Mouse (Mus musculus) heart, embryonic 10.5 days (tissue): ENCODE measurements around the gene Gse1. TPM values are rescaled to one million over a fixed set of nuclear protein-coding genes. Genes with fewer than 3 reads are reported as not detected.
A peak's percentile ranks its signal among the peaks of the same experiment; 100 is the strongest.

Experiments used
- DNase-seq: peaks from one replicate; pipeline ENCODE4 v3.0.0-alpha.2; 2017; ENCODE audit warnings: low spot score
- H3K27ac ChIP-seq: fragments of 300-500 bp; sonication (generic); 2 replicates; pipeline ENCODE4 v1.5.1; 2016; ENCODE audit warnings: mild to moderate bottlenecking
- H3K27me3 ChIP-seq: fragments of 300-500 bp; sonication (generic); 2 replicates; pipeline ENCODE4 v1.6.1; 2016; ENCODE audit warnings: mild to moderate bottlenecking; ENCODE audit not compliant: poor library complexity, insufficient read depth, severe bottlenecking
- H3K36me3 ChIP-seq: fragments of 300-500 bp; sonication (generic); 2 replicates; pipeline ENCODE4 v1.6.1; 2016; ENCODE audit warnings: mild to moderate bottlenecking, moderate library complexity
- H3K4me1 ChIP-seq: fragments of 300-500 bp; sonication (generic); 2 replicates; pipeline ENCODE4 v1.6.1; 2016; ENCODE audit warnings: mild to moderate bottlenecking
- H3K4me3 ChIP-seq: fragments of 300-500 bp; sonication (generic); 2 replicates; pipeline ENCODE4 v1.5.1; 2016; ENCODE audit warnings: mild to moderate bottlenecking, moderate library complexity
- H3K9me3 ChIP-seq: fragments of 300-500 bp; sonication (generic); 2 replicates; pipeline ENCODE4 v1.6.1; 2016; ENCODE audit warnings: mild to moderate bottlenecking, moderate library complexity
- WGBS: fragments of 180-500 bp; shearing (Covaris S2); methylation state at CpG from one replicate; pipeline ENCODE4 v1.1.7; 2016; 5-methylcytosine and 5-hydroxymethylcytosine counted together
- polyA plus RNA-seq: library from polyadenylated mRNA; unstranded; fragments of >200 nt; fragmentation: Nextera tagmentation; extraction: Ambion mirVana; gene quantifications from 2 replicates; pipeline ENCODE4 v1.2.1, GENCODE M21; 2016

The Gse1 gene
- polyA plus RNA-seq, 1 experiment from 2014 or later: 13.7 TPM

DNA sequence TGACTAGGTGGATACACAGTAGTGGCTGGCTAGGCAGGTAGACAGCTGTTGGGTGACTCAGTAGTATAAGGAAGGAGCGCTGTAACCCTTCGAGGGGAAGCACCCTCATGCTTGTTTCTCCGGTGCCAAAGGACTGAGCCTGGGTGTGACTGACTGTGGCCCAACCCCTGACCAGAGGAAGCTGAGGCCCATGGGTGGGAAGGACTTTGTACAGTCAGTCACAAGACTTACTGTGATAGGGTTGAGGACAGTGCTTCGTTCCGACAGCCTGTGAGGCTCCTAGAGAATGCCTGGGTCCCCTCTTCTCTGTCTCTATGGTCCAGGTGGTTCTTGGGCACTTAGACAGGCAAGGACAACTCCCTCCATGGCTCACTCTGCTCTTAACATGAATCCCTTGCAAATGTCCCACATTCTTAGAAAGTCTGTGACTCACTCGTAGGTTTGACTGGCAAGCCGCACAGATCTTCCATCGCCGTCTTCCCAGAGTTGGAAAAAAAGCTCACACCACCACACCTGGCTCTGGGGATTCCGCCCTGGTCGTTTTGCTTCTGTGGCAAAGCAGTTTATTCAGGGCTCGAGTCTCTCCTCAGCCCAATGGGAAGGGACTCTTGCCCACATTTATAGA, 177.9 kb downstream of the Gse1 start:
- Histone ChIP-seq H3K36me3 (no peaks in the 10 kb centered on the region), H3K9me3 (no peaks in the 10 kb centered on the region), H3K4me3 (no peak overlapping the region), H3K27me3 (peaks cover 9% of the 10 kb centered on the region), H3K4me1 (peaks cover 73% of the 10 kb centered on the region), H3K27ac (no peak overlapping the region)
- 85% methylated on average over 12 of the region's 12 CpGs for WGBS
- DNase-seq: no peak

DNA sequence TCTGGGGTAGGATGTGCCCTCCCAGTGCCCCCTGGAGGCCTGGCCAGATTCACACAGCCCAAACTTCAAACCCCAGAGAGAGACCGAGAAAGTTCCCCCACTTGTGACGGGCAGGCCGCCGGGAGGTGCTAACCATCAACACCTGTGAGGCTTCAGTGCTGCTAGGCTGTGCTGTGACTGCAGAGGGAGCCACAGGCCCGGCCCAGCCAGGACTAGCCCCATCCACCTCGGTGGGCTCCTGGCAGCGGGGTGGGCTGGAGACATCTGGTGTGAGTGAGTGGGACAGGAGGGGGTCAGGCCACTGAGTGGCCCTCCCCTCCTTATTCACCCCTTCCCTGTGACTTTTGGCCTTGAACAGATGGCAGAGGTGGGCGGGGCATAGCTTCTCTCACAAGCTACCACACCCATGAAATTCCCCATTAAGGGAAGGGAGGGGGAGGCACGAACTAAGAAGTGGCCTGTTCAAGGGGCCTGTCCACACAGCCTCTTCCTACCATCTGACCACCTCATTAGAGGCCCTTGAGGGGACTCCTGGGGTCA, 179.5 kb downstream of the Gse1 start:
- WGBS: 9% methylated on average over 8 of the region's 9 CpGs
- peaks cover 18% of the 10 kb centered on the region for H3K27me3 ChIP-seq
- H3K36me3 ChIP-seq: no peaks in the 10 kb centered on the region
- H3K9me3 ChIP-seq: no peaks in the 10 kb centered on the region
- H3K4me3 ChIP-seq: no peak overlapping the region
- DNase-seq: peak; percentile 88
- peak overlapping the region; percentile 42 for H3K27ac ChIP-seq
- peaks cover 77% of the 10 kb centered on the region for H3K4me1 ChIP-seq

DNA sequence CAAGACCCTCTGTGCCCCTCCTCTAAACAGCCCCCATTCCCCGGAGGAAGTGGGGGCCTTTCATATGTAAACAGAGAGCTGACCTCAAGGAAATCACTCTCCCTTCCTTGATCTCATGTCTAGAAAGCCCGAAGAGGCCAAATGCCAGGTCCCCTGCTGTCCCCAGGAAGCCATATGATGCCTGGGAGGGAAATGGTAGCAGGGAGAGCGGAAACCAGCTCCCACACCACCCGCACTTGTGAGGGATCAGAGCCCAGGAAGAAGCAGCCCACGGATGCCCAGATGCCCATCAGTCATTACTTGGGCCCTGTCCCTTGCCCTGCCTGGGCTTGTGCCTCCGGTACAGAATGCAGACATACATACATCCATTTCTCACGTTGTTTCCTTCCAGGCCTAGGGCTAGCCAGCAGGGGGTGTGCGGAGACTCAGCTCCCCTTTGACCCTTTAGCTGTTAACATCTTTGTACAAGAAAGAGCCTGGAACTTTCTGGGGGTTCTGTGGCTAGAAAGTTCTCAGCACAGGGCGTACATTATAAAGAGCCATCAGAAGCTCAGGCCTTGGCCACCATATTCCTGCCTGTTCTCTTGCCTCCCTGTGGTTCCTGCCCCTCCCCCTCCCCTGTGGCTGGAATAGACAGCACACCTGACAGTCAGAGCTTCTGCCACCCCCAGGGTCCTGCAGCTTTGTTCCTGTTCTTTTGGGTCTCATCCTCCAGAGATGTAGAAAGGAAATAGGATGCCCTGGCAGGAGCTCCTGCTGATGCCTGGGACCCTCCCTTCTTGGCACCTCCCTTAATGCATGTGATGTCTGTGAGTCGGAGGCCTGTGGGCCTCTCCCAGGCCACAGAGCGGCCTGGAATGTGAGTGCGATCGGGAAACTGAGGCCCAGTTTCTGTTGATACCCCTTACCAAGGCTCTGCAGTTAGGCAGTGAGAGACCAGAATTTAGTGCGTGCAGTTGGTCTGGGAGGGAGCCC, 180.3 kb downstream of the Gse1 start:
- WGBS: 38% methylated on average over 14 of the region's 14 CpGs
- no peak overlapping the region for H3K4me3 ChIP-seq
- peaks cover 19% of the 10 kb centered on the region for H3K27me3 ChIP-seq
- H3K4me1 ChIP-seq: peaks cover 77% of the 10 kb centered on the region
- H3K9me3 ChIP-seq: no peaks in the 10 kb centered on the region
- no peaks in the 10 kb centered on the region for H3K36me3 ChIP-seq
- peak overlapping the region; percentile 73 for H3K27ac ChIP-seq
- DNase-seq: no peak

DNA sequence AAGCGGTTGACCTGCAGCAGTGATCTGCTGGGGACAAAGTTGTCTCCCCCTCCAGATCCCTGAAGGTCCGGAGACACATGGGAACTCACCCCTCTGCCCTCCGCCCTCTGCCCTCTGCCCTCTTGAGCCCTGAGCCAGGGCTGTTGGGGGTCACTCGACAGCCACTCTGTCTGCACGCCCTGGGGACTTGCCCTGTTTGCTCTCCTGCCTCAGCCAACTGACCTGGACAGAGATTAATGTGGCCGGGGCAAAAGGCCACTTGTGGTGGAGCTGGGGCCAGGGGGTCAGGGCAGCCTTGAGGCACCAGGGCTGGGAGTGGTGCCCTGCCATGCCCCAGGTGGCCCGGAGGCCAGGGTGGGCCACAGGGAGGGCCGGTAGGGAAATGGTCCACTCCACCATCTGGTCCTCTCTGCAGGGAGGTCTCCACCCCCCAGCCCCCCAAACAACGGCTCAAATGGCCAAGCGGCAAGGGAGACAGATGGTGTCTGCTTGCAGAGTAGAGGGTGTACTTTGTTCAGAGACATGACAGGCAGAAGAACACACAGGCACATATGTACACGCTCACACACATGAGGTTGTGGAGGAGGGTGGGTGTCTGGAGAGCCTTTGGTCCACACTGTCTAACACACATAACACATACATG, 181.2 kb downstream of the Gse1 start:
- Histone ChIP-seq H3K27ac (peak overlapping the region; percentile 73), H3K4me3 (no peak overlapping the region), H3K27me3 (peaks cover 24% of the 10 kb centered on the region), H3K4me1 (peaks cover 74% of the 10 kb centered on the region), H3K9me3 (no peaks in the 10 kb centered on the region), H3K36me3 (no peaks in the 10 kb centered on the region)
- WGBS: 42% methylated on average over 11 of the region's 11 CpGs
- DNase-seq: no peak

DNA sequence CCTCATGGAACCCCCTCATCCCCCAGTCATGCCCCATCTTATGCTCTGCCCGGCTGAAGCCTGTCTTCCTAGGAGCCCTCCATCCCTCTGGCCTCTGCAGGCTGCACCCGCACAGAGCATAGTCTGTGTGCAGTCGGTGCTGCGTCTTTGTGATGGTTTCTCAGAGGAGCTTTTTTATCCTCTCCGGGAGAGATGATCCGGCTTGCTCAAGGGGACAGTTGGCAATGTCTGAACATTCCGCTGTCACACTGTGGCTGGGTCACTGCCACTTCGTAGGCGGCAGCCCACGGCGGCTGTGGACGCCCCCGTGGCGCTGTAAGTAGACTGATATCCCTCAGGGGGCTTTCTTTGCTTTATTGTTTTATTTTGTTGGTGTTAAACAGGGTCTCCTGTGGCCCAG, 182.8 kb downstream of the Gse1 start:
- no peak overlapping the region for H3K4me3 ChIP-seq
- peaks cover 85% of the 10 kb centered on the region for H3K4me1 ChIP-seq
- peaks cover 28% of the 10 kb centered on the region for H3K27me3 ChIP-seq
- no peaks in the 10 kb centered on the region for H3K36me3 ChIP-seq
- DNase-seq: no peak
- H3K27ac ChIP-seq: no peak overlapping the region
- WGBS: 84% methylated on average over 14 of the region's 14 CpGs
- no peaks in the 10 kb centered on the region for H3K9me3 ChIP-seq

DNA sequence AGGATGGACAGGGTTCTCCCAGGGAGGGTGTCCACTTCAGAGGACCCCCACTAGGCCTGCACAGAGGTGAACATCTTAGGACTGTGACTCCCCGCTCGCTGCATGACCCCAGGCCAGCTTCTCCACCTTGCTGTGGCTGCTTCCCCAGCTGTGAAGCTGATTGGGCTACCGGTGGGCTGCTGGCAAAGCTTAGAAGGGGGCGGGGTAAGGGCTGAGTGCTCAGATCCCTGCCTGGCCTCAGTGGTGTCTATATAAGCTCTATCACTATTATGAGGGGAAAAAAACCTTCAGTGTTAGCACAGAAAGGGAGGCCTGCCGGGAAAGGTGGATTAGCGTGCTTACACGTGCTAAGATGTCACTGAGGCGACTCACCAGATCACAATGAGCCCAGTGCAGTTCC, 183.6 kb downstream of the Gse1 start:
- 48% methylated on average over 8 of the region's 8 CpGs for WGBS

DNA sequence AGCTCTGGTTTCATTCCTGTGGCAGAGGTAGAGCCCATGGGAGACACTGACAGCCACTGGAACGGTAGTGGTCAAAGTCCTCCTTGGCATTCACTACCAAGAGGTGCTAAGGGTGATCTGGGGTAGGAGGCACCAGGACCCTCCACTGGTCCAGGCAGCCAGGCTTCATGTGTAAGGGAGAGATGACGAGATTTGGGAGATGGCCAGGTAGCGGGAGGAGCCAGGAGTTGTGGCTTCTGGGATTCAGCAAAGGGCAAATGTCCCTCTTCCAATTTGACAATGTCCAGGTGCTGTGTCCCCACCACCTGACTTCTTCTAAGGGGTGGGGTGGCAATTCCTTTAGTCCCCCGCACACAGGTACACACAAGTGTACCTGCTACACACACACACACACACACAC, 184.1 kb downstream of the Gse1 start:
- peaks cover 89% of the 10 kb centered on the region for H3K4me1 ChIP-seq
- DNase-seq: no peak

More for the DNA sequence above, 183.6 kb downstream of the Gse1 start:
- Histone ChIP-seq H3K9me3 (no peaks in the 10 kb centered on the region), H3K4me1 (peaks cover 89% of the 10 kb centered on the region), H3K27me3 (peaks cover 28% of the 10 kb centered on the region), H3K4me3 (no peak overlapping the region), H3K27ac (0 out of 2 replicates have a peak overlapping the region, but pooled peaks have one; percentile 18), H3K36me3 (no peaks in the 10 kb centered on the region)
- DNase-seq: no peak

DNA sequence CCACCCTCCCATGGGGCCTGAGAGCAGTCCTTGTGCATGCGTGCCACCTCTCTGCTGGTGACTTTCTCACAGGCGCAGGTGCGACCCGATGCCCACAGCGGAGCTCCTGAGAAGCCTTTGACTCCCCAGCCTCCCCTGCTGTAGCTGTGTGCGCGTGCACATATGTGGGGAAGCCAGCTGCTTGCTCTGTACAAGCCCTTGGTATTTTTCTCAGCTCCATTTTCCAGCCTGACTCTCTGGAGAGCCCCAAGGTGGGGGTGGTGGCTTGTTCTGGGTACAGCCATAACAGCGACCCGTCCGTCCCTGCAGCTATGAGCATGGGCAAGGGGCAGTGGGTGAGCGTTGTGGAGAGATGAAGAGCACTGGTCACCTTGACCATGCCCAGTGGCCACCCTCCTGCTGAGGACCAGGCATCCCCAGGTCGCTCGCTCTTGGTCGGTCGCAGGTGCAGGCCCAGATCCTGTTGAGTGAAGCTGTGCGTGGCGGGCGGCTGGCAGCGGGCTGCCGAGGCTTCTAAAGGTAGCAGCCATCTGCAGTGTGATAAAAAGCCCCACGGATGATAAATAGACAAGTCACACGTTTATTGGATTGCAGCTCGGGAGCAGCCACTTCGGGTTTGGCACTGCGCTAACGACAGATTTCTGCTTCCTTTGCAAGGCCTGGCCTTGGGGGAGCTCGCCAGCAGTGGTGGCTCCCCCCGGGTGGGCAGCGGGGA, 184.8 kb downstream of the Gse1 start:
- 77% methylated on average over 29 of the region's 29 CpGs for WGBS
- peaks cover 28% of the 10 kb centered on the region for H3K27me3 ChIP-seq
- H3K9me3 ChIP-seq: no peaks in the 10 kb centered on the region
- H3K27ac ChIP-seq: no peak overlapping the region
- H3K4me1 ChIP-seq: peaks cover 89% of the 10 kb centered on the region
- no peak overlapping the region for H3K4me3 ChIP-seq
- no peak for DNase-seq
- H3K36me3 ChIP-seq: no peaks in the 10 kb centered on the region

More for the DNA sequence above, 184.1 kb downstream of the Gse1 start:
- H3K27ac ChIP-seq: no peak overlapping the region
- WGBS: 81% methylated on average over 4 of the region's 4 CpGs
- H3K9me3 ChIP-seq: no peaks in the 10 kb centered on the region
- H3K36me3 ChIP-seq: no peaks in the 10 kb centered on the region
- peaks cover 28% of the 10 kb centered on the region for H3K27me3 ChIP-seq
- H3K4me3 ChIP-seq: no peak overlapping the region

DNA sequence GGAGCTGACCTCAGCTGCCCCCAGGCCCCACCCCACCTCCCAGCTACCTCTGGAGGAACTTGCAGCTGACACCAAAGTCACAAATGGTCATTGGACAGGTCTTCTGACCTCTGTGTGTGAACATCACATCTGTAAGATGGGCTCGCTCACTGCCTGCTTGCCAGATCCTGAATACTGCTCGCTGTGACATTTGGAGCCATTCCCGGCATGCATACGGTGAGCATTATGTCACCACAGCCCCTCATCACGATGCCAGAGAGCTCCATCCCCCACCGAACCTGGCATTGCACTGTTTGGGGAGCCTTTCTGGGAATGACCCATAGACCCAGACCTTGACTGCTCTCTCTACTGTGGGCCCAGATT, 185.4 kb downstream of the Gse1 start:
- Histone ChIP-seq H3K9me3 (no peaks in the 10 kb centered on the region), H3K27me3 (peaks cover 28% of the 10 kb centered on the region), H3K27ac (no peak overlapping the region; the same call in 1 of the 2 replicates), H3K4me1 (peaks cover 88% of the 10 kb centered on the region), H3K36me3 (no peaks in the 10 kb centered on the region), H3K4me3 (no peak overlapping the region)
- DNase-seq: no peak
- WGBS: 68% methylated on average over 6 of the region's 6 CpGs

DNA sequence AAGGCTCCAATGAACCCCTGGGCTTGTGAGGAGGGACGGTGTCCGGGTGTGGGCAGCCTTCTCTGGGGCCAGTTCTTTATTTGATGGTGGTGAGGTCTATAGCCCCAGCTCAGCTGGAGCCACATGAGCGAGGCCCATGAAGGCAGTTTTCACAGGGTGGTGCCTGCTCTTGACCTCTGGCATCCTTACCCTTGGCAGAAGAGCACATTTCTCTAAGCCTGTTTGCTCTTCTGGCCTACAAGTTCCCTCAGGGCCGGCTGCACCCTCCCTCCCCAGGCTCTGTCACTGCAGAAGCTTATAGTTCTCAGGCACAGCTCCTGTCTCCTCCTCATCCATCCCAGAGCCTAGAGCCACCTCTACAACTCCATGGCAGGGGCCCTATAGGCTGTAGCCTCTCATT, 186.0 kb downstream of the Gse1 start:
- peaks cover 88% of the 10 kb centered on the region for H3K4me1 ChIP-seq
- DNase-seq: no peak
- no peaks in the 10 kb centered on the region for H3K36me3 ChIP-seq
- no peaks in the 10 kb centered on the region for H3K9me3 ChIP-seq
- peak overlapping the region; percentile 62; the same call in 1 of the 2 replicates for H3K27ac ChIP-seq
- peaks cover 28% of the 10 kb centered on the region for H3K27me3 ChIP-seq
- H3K4me3 ChIP-seq: no peak overlapping the region
- 74% methylated on average over 4 of the region's 4 CpGs for WGBS

DNA sequence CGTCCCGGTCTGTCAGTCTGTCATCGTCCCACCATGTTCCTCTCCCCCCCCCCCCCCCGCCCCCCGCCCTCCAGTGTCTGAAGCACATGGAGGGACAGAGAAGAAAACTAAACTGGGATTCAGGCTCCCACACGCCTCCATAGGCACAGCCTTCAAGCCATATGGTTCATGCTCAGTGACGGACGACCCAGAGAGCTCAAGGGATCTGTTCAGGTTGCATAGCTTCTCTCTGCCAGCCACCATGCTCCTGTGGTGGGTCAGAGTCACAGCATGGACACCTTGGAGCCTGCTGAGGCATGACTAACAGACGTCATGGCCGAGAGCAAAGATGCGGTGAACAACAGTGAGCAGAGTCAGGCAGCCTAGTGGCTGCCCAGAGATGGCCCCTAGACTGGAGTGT, 187.2 kb downstream of the Gse1 start:
- Histone ChIP-seq H3K27ac (peak overlapping the region; percentile 90; the same call in 1 of the 2 replicates), H3K4me1 (peaks cover 89% of the 10 kb centered on the region), H3K36me3 (no peaks in the 10 kb centered on the region), H3K4me3 (no peak overlapping the region), H3K9me3 (no peaks in the 10 kb centered on the region), H3K27me3 (peaks cover 28% of the 10 kb centered on the region)
- DNase-seq: no peak
- 76% methylated on average over 10 of the region's 11 CpGs for WGBS

DNA sequence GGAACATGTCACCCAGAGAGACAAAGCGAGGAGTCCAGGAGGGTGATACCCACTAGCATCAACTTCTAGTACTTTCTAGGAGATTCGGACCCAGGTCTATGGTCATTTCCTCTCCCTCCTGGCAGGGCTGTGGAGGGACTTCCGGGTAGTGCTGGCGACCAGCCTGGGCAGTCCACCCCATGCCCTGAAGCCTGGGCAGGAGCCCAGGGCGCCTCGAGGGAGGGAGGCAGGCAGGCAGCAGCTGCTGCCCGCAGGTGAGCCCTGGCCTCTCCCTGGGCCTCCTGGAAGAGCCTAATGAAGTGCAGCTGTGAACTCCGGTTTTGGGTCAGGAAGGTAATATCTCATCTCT, 187.9 kb downstream of the Gse1 start:
- no peak for DNase-seq
- Histone ChIP-seq H3K4me3 (peak overlapping the region; percentile 42), H3K4me1 (peaks cover 91% of the 10 kb centered on the region), H3K36me3 (no peaks in the 10 kb centered on the region), H3K27me3 (peaks cover 25% of the 10 kb centered on the region), H3K9me3 (no peaks in the 10 kb centered on the region), H3K27ac (peak overlapping the region; percentile 90)
- 46% methylated on average over 8 of the region's 8 CpGs for WGBS
